Mouse (Mus musculus): ENCODE measurements around the gene Camsap3.

GRCm38 (mm10) chr8:3648990-3649389 lies 61.9 kb downstream of the Camsap3 start:
- TF ChIP-seq CTCF (IDR thresholded peaks at IDR 0.05; ENCODE audit: extremely low read depth, insufficient read depth, insufficient read length, insufficient replicate concordance), result no peak
- TF ChIP-seq POLR2A (IDR thresholded peaks at IDR 0.05; ENCODE audit: low read depth, low read length), result no peak

Measured in spleen, adult 2 months (tissue).